Mouse (Mus musculus) left cerebral cortex, postnatal 25 days (tissue): ENCODE data around the gene Crtac1. TPM values are rescaled to one million over a fixed set of nuclear protein-coding genes. Genes with fewer than 3 reads are reported as not detected.

Experiments
- DNase-seq, 2 experiments: peaks; one replicate each; pipeline ENCODE4 v3.0.0; 2022; ENCODE audit warnings: low spot score in 2 of 2, mixed read lengths in 1 of 2
- intact Hi-C: fragments of 180-260 bp; cut with DNase I; formaldehyde crosslinking; loops from one replicate; pipeline ENCODE4 v1.15.1; 2025
- total RNA-seq, 2 experiments: library from RNA; stranded (reverse); gene quantifications; 2 replicates each; pipeline ENCODE4 v1.2.3; 2021

The Crtac1 gene
- total RNA-seq, 2 experiments from 2014 or later, result 59.1 to 72.7 TPM

DNA sequence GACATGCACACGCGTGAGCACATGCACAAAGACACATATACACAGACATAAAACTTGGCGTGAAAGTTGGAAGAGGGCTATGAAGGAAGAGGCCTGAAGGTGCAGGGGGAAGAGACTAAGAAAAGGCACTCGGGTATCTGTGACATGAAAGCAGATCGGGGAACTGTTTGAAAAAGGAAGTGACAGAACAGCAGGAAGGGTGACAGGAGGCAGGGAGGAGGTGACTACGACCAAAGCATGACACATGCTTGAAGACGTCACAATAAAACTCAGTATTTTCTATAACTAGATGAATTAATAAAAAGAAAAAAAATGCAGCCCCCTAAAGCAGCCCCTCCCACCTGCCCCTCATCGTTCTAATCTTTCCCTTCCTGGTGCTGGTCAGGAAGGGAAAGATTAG lies 125.8 kb downstream of the Crtac1 start:
- intact Hi-C loops, result no loop called here
- DNase-seq, result no peak

DNA sequence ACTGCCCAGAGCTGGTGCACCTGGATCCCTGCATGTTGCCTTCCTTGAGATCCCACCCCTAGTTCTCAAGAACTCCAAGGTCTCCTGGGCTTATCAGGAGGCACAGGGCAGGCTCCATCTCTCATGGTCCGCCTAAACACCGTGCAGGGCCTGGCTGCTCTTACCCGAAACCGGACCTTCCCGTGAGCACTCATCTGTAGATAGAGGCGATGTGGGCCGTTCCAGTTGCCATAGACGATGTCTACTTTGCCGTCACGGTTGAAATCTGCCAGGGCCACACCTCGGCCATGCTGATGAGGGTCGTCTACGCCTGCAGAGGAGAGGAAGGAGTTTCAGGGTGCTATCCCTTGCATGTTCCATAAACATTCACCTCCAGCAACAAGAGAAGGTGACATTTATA lies 127.1 kb downstream of the Crtac1 start:
- DNase-seq, result no peak
- intact Hi-C loops, result no loop called here

GRCm38 (mm10) chr19:42303210-42303813 lies 128.3 kb downstream of the Crtac1 start:
- no peak for DNase-seq
- intact Hi-C loops, result no loop called here

- intact Hi-C loops, result no loop called here
- DNase-seq, result peak in 1 of 2 experiments; percentile 56
Observed at GRCm38 (mm10) chr19:42293216-42293615, 138.4 kb downstream of the Crtac1 start.

DNA sequence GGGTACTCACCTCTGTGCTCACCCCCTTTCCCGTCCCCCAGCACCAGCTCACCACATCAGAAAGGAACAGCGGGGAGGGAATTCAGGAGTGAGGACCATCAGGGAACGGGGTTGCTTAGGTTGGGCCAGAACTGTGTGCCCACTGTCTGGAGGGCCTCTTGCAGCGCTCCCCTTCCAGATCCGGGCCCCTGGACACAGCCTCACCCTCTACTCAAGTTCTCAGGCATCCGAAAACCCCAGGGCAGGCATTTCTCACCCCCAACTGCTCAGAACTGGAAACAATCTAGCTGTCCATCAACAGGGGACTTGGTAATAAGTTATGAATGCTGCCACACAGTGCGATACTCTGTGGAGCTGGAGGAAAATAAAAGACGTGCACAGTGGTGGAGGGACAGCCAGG lies 139.5 kb downstream of the Crtac1 start:
- intact Hi-C loops, result no loop called here
- DNase-seq, result no peak

- intact Hi-C loops, result loop anchor here (1.0 to 2.0 kb wide), 2 partner anchors 34 to 53 kb away; no protein-coding TSS in a partner anchor
- peak; percentile 26 to 79 for DNase-seq
Observed at GRCm38 (mm10) chr19:42290954-42291661, 140.5 kb downstream of the Crtac1 start.

DNA sequence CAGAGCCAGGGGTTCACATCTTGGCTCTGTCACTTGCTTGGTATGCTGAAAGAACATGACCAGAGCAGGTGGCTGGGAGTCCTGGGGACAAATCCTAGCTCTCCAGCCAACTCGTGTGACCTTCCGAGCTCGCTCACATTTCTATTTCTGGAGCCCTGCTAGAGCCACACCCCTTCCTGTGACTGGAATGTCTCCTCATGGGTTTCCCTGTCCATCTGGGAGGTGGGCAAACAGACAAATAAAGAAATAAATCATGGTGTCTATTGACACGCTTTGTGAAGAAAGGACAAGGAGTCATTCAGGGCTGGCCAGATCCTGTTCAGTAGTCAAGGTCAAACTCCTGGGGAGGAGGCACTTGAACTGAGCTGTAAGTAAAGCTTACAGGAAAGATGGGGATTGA lies 143.2 kb downstream of the Crtac1 start:
- intact Hi-C loops, result no loop called here

GRCm38 (mm10) chr19:42284178-42284577 lies 147.4 kb downstream of the Crtac1 start:
- no peak for DNase-seq
- intact Hi-C loops, result no loop called here

More for the DNA sequence above, 143.2 kb downstream of the Crtac1 start:
- no peak for DNase-seq

DNA sequence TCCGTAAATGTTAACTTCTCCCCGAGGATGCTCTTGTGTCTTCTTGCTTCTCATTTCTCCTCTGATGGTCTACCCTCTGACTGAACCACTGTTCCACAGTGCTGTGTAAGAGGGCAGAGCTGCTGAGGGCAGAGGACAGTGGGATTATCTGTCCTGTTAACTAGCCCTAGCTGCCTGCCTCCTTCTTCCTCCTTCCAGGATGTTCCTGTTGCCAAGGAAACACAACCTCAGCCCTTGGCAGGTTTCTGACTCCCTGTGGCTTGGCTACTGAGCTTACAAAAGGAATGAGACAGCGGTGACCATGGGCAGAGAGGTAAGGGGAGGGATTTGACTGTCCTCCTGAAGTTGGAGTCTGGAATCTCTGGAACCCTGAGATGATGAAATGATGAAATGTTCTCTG lies 152.0 kb downstream of the Crtac1 start:
- no peak for DNase-seq
- intact Hi-C loops, result no loop called here

DNA sequence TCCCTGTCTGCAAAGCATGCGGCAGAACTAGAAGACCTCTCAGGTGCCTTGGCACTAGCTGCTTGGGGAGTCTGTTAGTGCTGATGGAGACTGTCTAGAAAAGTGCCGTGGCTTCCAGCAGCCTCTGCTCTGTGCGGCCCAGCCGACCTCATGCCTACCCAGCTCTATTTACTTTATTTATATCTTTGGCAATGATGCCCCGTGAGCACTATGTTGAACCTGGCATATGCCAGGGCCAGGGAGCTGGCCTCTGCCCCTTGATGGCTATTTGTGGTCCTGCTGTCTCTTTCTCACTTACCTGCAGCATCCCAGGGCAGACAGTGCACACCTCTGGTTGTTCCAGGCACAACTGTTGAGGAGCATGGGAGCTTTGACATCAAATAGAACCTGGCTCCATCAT lies 153.1 kb downstream of the Crtac1 start:
- intact Hi-C loops, result no loop called here
- no peak for DNase-seq

- DNase-seq, result no peak
- intact Hi-C loops, result no loop called here
Observed at GRCm38 (mm10) chr19:42277288-42277687, 154.3 kb downstream of the Crtac1 start.

DNA sequence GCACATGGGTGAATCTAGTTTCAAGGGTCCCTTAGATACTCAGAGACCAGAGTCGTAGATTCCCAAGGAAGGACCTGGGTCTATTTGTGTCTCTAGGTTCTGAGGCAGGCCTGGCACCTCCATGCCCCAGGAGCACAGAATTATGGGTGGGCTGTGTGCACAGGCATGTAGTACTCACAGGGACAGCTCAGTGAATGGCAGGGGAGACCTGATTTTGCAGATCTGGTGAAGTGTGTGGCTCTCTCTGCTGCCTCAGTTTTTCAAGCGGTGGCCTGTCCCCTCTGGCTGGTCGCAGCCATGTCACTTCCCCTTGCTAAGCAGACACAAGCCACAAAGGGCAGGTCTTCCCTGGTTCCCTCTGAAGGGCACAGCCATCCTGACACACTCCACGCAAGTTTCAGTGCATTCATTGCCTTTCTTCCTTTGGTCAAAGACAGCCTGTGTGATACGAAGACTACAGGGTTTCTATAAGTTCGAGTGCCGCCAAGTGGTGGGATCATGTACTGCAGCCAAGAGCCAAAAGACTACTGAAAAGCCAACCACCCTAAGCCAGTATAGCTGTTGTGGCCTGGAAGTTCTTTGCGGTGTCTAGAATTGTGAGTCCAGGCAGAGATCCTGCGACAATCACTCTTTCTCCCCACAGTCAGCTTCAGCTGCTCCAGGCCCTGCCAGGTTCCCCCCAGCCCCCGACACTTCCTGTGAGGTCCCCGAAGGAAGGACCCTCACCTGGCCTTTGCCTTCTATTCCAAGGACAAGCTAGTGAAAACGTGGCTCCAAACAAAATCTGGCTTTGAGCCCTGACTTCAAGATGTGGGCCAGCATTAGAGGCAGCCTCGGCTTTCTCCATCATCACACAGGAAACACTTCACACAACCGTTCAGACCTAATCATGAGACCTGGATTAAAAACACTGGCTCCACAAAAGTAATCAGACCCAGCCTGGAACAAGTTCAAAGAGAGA lies 159.3 kb downstream of the Crtac1 start:
- intact Hi-C loops, result loop anchor here (1.0 to 2.0 kb wide), 2 partner anchors 55 to 81 kb away; no protein-coding TSS in a partner anchor
- peak; percentile 90 to 95 for DNase-seq

DNA sequence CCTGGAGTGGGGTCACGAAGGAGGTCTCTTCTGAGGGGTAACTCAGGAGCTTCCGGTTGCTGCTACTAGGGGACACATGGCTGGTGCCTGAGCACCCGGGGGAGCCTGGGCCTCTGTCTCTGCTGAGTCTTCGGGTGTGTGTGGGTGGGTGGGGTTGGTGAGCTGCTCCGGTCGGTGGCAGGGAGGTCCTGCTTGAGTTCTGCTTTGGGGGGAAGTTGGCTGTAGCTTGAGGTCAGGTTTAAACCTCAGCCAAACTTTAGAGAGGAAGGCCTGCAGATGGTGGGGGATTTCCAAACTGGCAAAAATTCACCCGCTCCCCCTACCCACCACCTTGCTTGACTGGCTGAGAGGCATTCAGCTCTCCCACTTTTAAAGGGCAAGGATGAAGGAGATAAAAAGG lies 160.4 kb downstream of the Crtac1 start:
- intact Hi-C loops, result no loop called here
- DNase-seq, result no peak

- intact Hi-C loops, result no loop called here
- no peak for DNase-seq
Observed at GRCm38 (mm10) chr19:42270119-42270518, 161.5 kb downstream of the Crtac1 start.

GRCm38 (mm10) chr19:42268337-42268736 lies 163.2 kb downstream of the Crtac1 start:
- no peak for DNase-seq
- intact Hi-C loops, result no loop called here

- DNase-seq, result no peak
- intact Hi-C loops, result no loop called here
Observed at GRCm38 (mm10) chr19:42263524-42263923, 168.1 kb downstream of the Crtac1 start.

DNA sequence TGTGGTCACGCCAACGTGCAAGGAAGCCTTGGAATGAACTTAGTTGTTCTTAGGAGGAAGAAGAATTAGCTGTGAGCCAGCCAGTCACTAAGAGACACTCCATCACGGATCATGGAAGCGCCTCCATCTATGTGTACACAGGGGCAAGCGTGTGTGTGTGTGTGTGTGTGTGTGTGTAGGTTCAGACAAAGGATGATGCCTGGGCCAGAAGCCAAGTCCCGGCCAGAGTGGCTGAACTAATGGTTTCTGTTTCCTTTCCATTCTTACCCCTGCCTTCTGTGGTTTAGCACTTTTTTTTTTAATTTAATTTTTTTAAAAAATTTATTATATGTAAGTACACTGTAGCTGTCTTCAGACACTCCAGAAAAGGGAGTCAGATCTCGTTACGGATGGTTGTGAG lies 171.1 kb downstream of the Crtac1 start:
- no peak for DNase-seq
- intact Hi-C loops, result no loop called here

GRCm38 (mm10) chr19:42258596-42258995 lies 173.0 kb downstream of the Crtac1 start:
- intact Hi-C loops, result loop anchor here (5.0 to 10.0 kb wide), 2 partner anchors 41 to 1186 kb away; partner anchors contain the start of gene Cnnm1
- DNase-seq, result peak in 1 of 2 experiments; percentile 71

GRCm38 (mm10) chr19:42258031-42258430 lies 173.6 kb downstream of the Crtac1 start:
- peak in 1 of 2 experiments; percentile 50 for DNase-seq
- intact Hi-C loops, result loop anchor here (5.0 to 10.0 kb wide), 2 partner anchors 41 to 1187 kb away; partner anchors contain the start of gene Cnnm1

DNA sequence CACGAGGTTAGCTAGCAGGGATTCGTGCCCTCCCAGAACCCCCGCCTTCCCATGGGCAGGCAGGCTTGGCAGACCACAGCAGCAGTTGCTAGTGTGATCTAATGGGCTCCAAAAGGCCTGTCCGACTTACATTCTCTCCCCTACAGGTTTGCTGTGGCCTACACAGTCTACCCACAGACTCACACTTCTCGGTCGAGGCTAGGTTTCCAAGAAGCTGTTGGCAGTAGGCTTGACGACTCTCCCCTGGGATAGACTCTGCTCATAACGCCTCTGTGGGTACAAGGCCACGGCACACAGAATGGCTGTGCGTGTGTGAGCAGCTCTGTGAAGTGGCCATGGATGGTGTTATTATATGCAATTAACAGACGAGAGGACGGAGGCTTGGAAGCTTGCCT lies 174.3 kb downstream of the Crtac1 start:
- intact Hi-C loops, result loop anchor here (2.0 to 10.0 kb wide), 4 partner anchors 18 to 1188 kb away; partner anchors contain the start of gene Cnnm1
- peak; percentile 33 to 58 for DNase-seq
